Mouse (Mus musculus) inflammation-experienced regulatory T-cells, adult 6 months (primary cell): ENCODE data around the gene Srd5a1. TPM values are rescaled to one million over a fixed set of nuclear protein-coding genes. Genes with fewer than 3 reads are reported as not detected.
"Not testable (repeated sequence)": the region's sequence is repeated elsewhere in the genome, so short reads cannot be mapped to it uniquely, and the experiment has no call there.

ENCODE experiments used
- ATAC-seq: one replicate; pipeline ENCODE4 v1.8.0; 2017
- polyA plus RNA-seq, 3 experiments: library from polyadenylated mRNA; unstranded; fragments of 100-300 nt; shearing (Covaris generic); gene quantifications; one replicate each; pipeline ENCODE4 v1.2.1; 2017

Srd5a1 gene
- 1 to 10 TPM in 2 of 3 experiments, under 1 TPM in 1; 0.85 to 1.6 (median 1.2) TPM for polyA plus RNA-seq

GRCm38 (mm10) chr13:69611398-69612174 lies at the start of gene Srd5a1:
TSS of gene Srd5a1 (minus strand) at chr13:69611442.
- ATAC-seq: peak; percentile 94

GRCm38 (mm10) chr13:69654508-69654907 lies 43.3 kb upstream of the Srd5a1 start:
- ATAC-seq: no peak

GRCm38 (mm10) chr13:69646481-69646880 lies 35.2 kb upstream of the Srd5a1 start:
- ATAC-seq: no peak

- no peak for ATAC-seq
Measured at GRCm38 (mm10) chr13:69645694-69646423, 34.6 kb upstream of the Srd5a1 start.

GRCm38 (mm10) chr13:69644427-69645166 lies 33.4 kb upstream of the Srd5a1 start:
- ATAC-seq: no peak

- no peak for ATAC-seq
Measured at GRCm38 (mm10) chr13:69643937-69644336, 32.7 kb upstream of the Srd5a1 start.

- ATAC-seq: no peak
Measured at GRCm38 (mm10) chr13:69642656-69643216, 31.5 kb upstream of the Srd5a1 start.

GRCm38 (mm10) chr13:69641017-69641416 lies 29.8 kb upstream of the Srd5a1 start:
- no peak for ATAC-seq

- no peak for ATAC-seq
Measured at GRCm38 (mm10) chr13:69640541-69640940, 29.3 kb upstream of the Srd5a1 start.

- no peak for ATAC-seq
Measured at GRCm38 (mm10) chr13:69640126-69640525, 28.9 kb upstream of the Srd5a1 start.

GRCm38 (mm10) chr13:69639251-69639650 lies 28.0 kb upstream of the Srd5a1 start:
- ATAC-seq: no peak

- ATAC-seq: no peak
Measured at GRCm38 (mm10) chr13:69638108-69638626, 26.9 kb upstream of the Srd5a1 start.

- no peak for ATAC-seq
Measured at GRCm38 (mm10) chr13:69637657-69638056, 26.4 kb upstream of the Srd5a1 start.

GRCm38 (mm10) chr13:69636816-69637215 lies 25.6 kb upstream of the Srd5a1 start:
- no peak for ATAC-seq

- ATAC-seq: no peak
Measured at GRCm38 (mm10) chr13:69636375-69636774, 25.1 kb upstream of the Srd5a1 start.

GRCm38 (mm10) chr13:69635836-69636235 lies 24.6 kb upstream of the Srd5a1 start:
- not testable (repeated sequence) for ATAC-seq

- no peak for ATAC-seq
Measured at GRCm38 (mm10) chr13:69633988-69634387, 22.7 kb upstream of the Srd5a1 start.

GRCm38 (mm10) chr13:69633551-69633950 lies 22.3 kb upstream of the Srd5a1 start:
- no peak for ATAC-seq

GRCm38 (mm10) chr13:69631659-69632058 lies 20.4 kb upstream of the Srd5a1 start:
- no peak for ATAC-seq

- ATAC-seq: no peak
Measured at GRCm38 (mm10) chr13:69631111-69631510, 19.9 kb upstream of the Srd5a1 start.

- no peak for ATAC-seq
Measured at GRCm38 (mm10) chr13:69630576-69630975, 19.3 kb upstream of the Srd5a1 start.

- no peak for ATAC-seq
Measured at GRCm38 (mm10) chr13:69627941-69628340, 16.7 kb upstream of the Srd5a1 start.

GRCm38 (mm10) chr13:69624510-69624909 lies 13.3 kb upstream of the Srd5a1 start:
- no peak for ATAC-seq
